Comparison of ENCODE assay signal across 23 mouse cellular contexts in genomic region chr17:64613351-64613750, GRCm38 (mm10). TPM values are rescaled to one million over a fixed set of nuclear protein-coding genes. Genes with fewer than 3 reads are reported as not detected.
DNase-seq lines count a peak whose midpoint lies in the region; ATAC-seq and TF ChIP-seq lines count a peak whose summit lies in the region.
"Had no signal": no experiment of that assay in that cellular context is flagged by ENCODE, and none has a peak within 500 bp of the region (broad histone marks: within the 10 kb centered on the region; RNA-seq: fewer than 3 reads in every experiment).

No protein-coding gene starts in this region.

- WGBS in heart, postnatal 0 days = 69% methylated on average over 3 of the region's 3 CpGs
- WGBS in lung, embryonic 14.5 days = 52% methylated on average over 3 of the region's 3 CpGs
- 45% methylated on average over 3 of the region's 3 CpGs for WGBS in stomach, embryonic 15.5 days

- H3K4me3 ChIP-seq in heart, postnatal 0 days (ENCODE audit: low read depth, low read length) = no peak overlapping the region
- no peak overlapping the region for H3K4me3 ChIP-seq in lung, embryonic 14.5 days (ENCODE audit: low read depth, low read length)
- H3K4me3 ChIP-seq in stomach, embryonic 15.5 days (replicated peaks) = no peak overlapping the region
- H3K4me3 ChIP-seq: embryonic facial prominence, embryonic 12.5 days; forebrain, embryonic 13.5 days; heart, embryonic 10.5 days; hindbrain, embryonic 15.5 days; limb, embryonic 12.5 days; liver, embryonic 13.5 days; megakaryocyte, embryonic 14.5 days; midbrain, embryonic 13.5 days had no signal

- TF ChIP-seq CTCF in heart, postnatal 0 days (IDR thresholded peaks at IDR 0.05; ENCODE audit: low read depth) = no peak
- TF ChIP-seq CTCF in lung, embryonic 14.5 days (IDR thresholded peaks at IDR 0.05; ENCODE audit: low read depth) = no peak

- peaks cover 3% of the 10 kb centered on the region; the same call in 1 of the 2 replicates for H3K36me3 ChIP-seq in heart, postnatal 0 days (replicated peaks; ENCODE audit: control insufficient read depth, insufficient read depth, low read length)
- peaks cover 3% of the 10 kb centered on the region; the same call in 1 of the 2 replicates for H3K36me3 ChIP-seq in lung, embryonic 14.5 days (ENCODE audit: insufficient read depth)
- H3K36me3 ChIP-seq in stomach, embryonic 15.5 days = no peaks in the 10 kb centered on the region
- H3K36me3 ChIP-seq: embryonic facial prominence, embryonic 12.5 days; hindbrain, embryonic 15.5 days; midbrain, embryonic 13.5 days had no signal

- H3K4me1 ChIP-seq in heart, postnatal 0 days (ENCODE audit: control insufficient read depth, insufficient read depth) = peaks cover 29% of the 10 kb centered on the region
- peaks cover 4% of the 10 kb centered on the region; the same call in 1 of the 2 replicates for H3K4me1 ChIP-seq in lung, embryonic 14.5 days (ENCODE audit: insufficient read depth)
- 0 out of 2 replicates have a peak, but pooled peaks cover 7% of the 10 kb centered on the region for H3K4me1 ChIP-seq in stomach, embryonic 15.5 days
- H3K4me1 ChIP-seq: embryonic facial prominence, embryonic 12.5 days; forebrain, embryonic 13.5 days; hindbrain, embryonic 15.5 days; midbrain, embryonic 13.5 days had no signal

- H3K9ac ChIP-seq in heart, postnatal 0 days (replicated peaks; ENCODE audit: low read depth, low read length) = no peak overlapping the region
- H3K9ac ChIP-seq in lung, embryonic 14.5 days = no peak overlapping the region
- H3K9ac ChIP-seq in stomach, embryonic 15.5 days = no peak overlapping the region
- H3K9ac ChIP-seq: embryonic facial prominence, embryonic 12.5 days; forebrain, embryonic 13.5 days; hindbrain, embryonic 15.5 days; limb, embryonic 12.5 days; liver, embryonic 13.5 days; midbrain, embryonic 13.5 days had no signal

- peak overlapping the region; percentile 16; the same call in 1 of the 2 replicates for H3K27ac ChIP-seq in heart, postnatal 0 days (ENCODE audit: low read depth)
- H3K27ac ChIP-seq in lung, embryonic 14.5 days (ENCODE audit: low read depth) = 0 out of 2 replicates have a peak overlapping the region, but pooled peaks have one; percentile 42
- H3K27ac ChIP-seq in stomach, embryonic 15.5 days = peak overlapping the region; percentile 64; the same call in 1 of the 2 replicates
- H3K27ac ChIP-seq: embryonic facial prominence, embryonic 12.5 days; forebrain, embryonic 13.5 days; heart, embryonic 10.5 days; hindbrain, embryonic 15.5 days; limb, embryonic 12.5 days; liver, embryonic 13.5 days; midbrain, embryonic 13.5 days had no signal

- TF ChIP-seq EP300 in heart, postnatal 0 days (IDR thresholded peaks at IDR 0.05; ENCODE audit: low read depth) = no peak

- intact Hi-C loops in heart, postnatal 14 days (cut with DNase I) = no loop called here

- H3K9me3 ChIP-seq in heart, postnatal 0 days (replicated peaks; ENCODE audit: control insufficient read depth, low read length) = no peaks in the 10 kb centered on the region
- H3K9me3 ChIP-seq in lung, embryonic 14.5 days (ENCODE audit: low read depth, low read length) = no peaks in the 10 kb centered on the region
- H3K9me3 ChIP-seq in stomach, embryonic 15.5 days = no peaks in the 10 kb centered on the region
- H3K9me3 ChIP-seq: embryonic facial prominence, embryonic 12.5 days; forebrain, embryonic 13.5 days; heart, embryonic 10.5 days; hindbrain, embryonic 15.5 days; limb, embryonic 12.5 days; liver, embryonic 13.5 days; megakaryocyte, embryonic 14.5 days; midbrain, embryonic 13.5 days had no signal

- ATAC-seq in heart, postnatal 0 days (ENCODE audit: insufficient read depth, low read depth) = no peak
- no peak for ATAC-seq in lung, embryonic 14.5 days (ENCODE audit: insufficient read depth)
- peak; percentile 16; the same call in 1 of the 2 replicates for ATAC-seq in stomach, embryonic 15.5 days (ENCODE audit: insufficient read depth, low FRiP score, low read depth)
- ATAC-seq: forebrain, embryonic 13.5 days; midbrain, embryonic 13.5 days had no signal

- H3K4me2 ChIP-seq in heart, postnatal 0 days (ENCODE audit: low read depth, low read length) = no peak overlapping the region
- H3K4me2 ChIP-seq in lung, embryonic 14.5 days = no peak overlapping the region
- H3K4me2 ChIP-seq in stomach, embryonic 15.5 days = no peak overlapping the region
- H3K4me2 ChIP-seq: embryonic facial prominence, embryonic 12.5 days; forebrain, embryonic 13.5 days; hindbrain, embryonic 15.5 days; limb, embryonic 12.5 days; liver, embryonic 13.5 days; midbrain, embryonic 13.5 days had no signal

- DNase-seq in adrenal gland, adult (ENCODE audit: inconsistent age in 2 of 2, low spot score in 1 of 2) = peak; percentile 48 to 56
- DNase-seq in adrenal gland, postnatal 4 days (ENCODE audit: low spot score in 2 of 2) = no peak
- no peak for DNase-seq in heart, postnatal 0 days (ENCODE audit: low spot score)
- no peak for DNase-seq in heart, postnatal 14 days
- DNase-seq in lung, embryonic 14.5 days = peak; percentile 40
- DNase-seq in lung, postnatal 25 days (ENCODE audit: low spot score) = no peak
- no peak for DNase-seq in retina, postnatal 1 day
- DNase-seq: cerebellum, adult 11-12 months; cerebellum, postnatal 14 days; kidney, postnatal 25 days; layer of hippocampus, postnatal 36 days; liver, embryonic 13.5 days; lung, postnatal 14 days; right cerebral cortex, postnatal 14 days; thymus, postnatal 14 days had no signal

- H3K27me3 ChIP-seq in heart, postnatal 0 days (ENCODE audit: control insufficient read depth, insufficient read depth, low read length) = no peaks in the 10 kb centered on the region
- no peaks in the 10 kb centered on the region for H3K27me3 ChIP-seq in lung, embryonic 14.5 days (ENCODE audit: insufficient read depth, low read length)
- no peaks in the 10 kb centered on the region for H3K27me3 ChIP-seq in stomach, embryonic 15.5 days (replicated peaks)
- H3K27me3 ChIP-seq: embryonic facial prominence, embryonic 12.5 days; forebrain, embryonic 13.5 days; hindbrain, embryonic 15.5 days; limb, embryonic 12.5 days; liver, embryonic 13.5 days; megakaryocyte, embryonic 14.5 days; midbrain, embryonic 13.5 days had no signal

RNA-seq across cellular contexts. Expression of gene Man2a1, which starts 12.8 kb away (rescaled TPM):
- total RNA-seq in adrenal gland, postnatal 4 days (2021) = 100 to 1,000 TPM; 118 to 124 TPM
- 14.4 and 24.0 TPM in 2 replicates for total RNA-seq in heart, postnatal 0 days (2014; rRNA removed; ENCODE audit: low replicate concordance)
- 2.7 and 3.2 TPM in 2 replicates for polyA plus RNA-seq in heart, postnatal 0 days (2015; fragmentation: Nextera tagmentation; extraction: Ambion mirVana)
- total RNA-seq in heart, postnatal 14 days (2021) = 10 to 100 TPM; 25.9 to 28.2 TPM
- 9.0 and 10.3 TPM in 2 replicates for polyA plus RNA-seq in lung, embryonic 14.5 days (2014; fragmentation: Nextera tagmentation; extraction: Ambion mirVana)
- 14.3 and 15.5 TPM in 2 replicates for polyA plus RNA-seq in stomach, embryonic 15.5 days (2015; fragmentation: Nextera tagmentation; extraction: Ambion mirVana)

Comparison
In these comparisons a context has a peak if more than half of its experiments do, and no peak if none do; other contexts are left out.
1. DNase-seq: peak in adrenal gland, adult (2 of 2) and lung, embryonic 14.5 days (single experiment); none in adrenal gland, postnatal 4 days (0 of 2), heart, postnatal 0 days (single experiment), heart, postnatal 14 days (0 of 2), lung, postnatal 25 days (single experiment) and retina, postnatal 1 day (single experiment).
2. Peak in every context shown above with its lines, with median percentiles within 50 percentile points of each other: H3K27ac ChIP-seq.